Mouse (Mus musculus) urinary bladder, adult 2 months (tissue): Measurements from ENCODE around the gene Plekha5. TPM values are rescaled to one million over a fixed set of nuclear protein-coding genes. Genes with fewer than 3 reads are reported as not detected.
"Not testable (repeated sequence)": the region's sequence is repeated elsewhere in the genome, so short reads cannot be mapped to it uniquely, and the experiment has no call there.

ENCODE experiments used
- DNase-seq: peaks from one replicate; pipeline ENCODE4 v3.0.0; 2022; ENCODE audit warnings: low spot score
- polyA plus RNA-seq: library from polyadenylated mRNA; depleted of rRNA; stranded (reverse); fragments of >200 nt; gene quantifications from 2 replicates; pipeline ENCODE4 v1.2.3, GENCODE M21; 2012

Gene Plekha5
- polyA plus RNA-seq, 1 experiment, result 77.0 TPM

DNA sequence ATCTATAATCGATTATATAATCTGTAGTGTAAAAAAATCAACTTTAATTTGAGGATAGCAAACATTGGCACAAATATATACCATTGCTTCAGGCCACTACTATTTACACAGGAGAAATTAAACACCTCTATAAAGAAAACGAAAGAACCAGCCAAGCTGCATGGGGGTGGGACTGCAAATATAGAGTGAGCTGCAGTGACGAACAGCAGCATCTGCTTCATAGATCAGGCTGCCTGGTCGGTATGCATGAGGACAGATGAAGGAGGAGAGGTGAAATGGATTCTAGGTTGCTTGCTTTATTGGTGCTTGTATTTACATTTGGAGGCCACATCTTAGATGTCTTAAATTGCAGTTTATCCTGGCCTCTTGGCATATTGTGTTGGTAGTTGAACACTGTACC, 66.4 kb downstream of the Plekha5 start:
- DNase-seq, result no peak

DNA sequence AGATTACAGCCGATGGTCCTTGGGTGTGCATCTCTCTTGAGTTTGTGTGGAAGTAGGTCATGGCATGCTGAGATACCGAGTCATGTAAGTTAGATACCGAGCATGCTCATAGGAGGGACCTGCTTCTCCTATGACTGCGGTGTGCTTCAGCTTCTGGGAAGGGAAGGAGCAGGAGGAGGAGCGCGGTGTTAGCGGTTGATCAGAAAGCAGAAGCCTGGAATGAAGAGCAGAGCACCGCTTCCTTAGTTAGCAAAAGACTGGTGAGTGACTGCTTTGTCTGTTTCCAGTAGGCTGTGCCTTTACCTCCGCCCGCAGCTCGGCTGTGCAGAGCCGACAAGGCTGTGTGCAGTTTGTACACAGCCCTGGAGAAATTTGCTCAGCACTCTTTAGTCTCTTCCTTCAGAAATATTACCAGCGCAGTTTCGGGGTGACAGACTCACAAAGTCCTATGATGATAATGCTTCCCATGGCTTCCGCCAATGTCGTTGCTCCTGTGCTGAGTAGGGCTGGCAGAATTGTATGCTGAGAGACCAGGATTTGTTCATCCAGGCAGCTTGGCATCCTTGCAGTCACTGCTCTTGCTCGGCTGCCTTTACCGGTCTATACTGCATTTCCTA, 67.2 kb downstream of the Plekha5 start:
- no peak for DNase-seq

DNA sequence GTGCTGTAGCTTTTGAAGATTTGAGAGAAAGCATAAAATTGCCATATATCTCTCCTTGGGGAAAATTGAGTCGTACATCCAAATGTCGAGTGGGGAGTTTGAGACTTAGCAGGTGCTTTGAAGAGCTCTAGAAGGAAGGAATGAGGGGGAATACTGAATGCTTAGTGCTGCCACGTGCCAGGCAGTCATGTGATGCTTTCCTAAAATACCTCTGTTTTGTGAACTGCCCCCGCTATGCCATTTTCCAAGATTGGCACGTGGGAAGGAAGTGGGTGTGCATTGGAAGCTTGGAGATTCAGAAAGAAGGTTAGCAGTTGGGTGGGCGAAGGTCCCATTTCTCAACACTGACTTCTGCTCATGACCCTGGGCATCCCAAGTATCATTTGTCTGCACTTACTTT, 68.2 kb downstream of the Plekha5 start:
- no peak for DNase-seq

DNA sequence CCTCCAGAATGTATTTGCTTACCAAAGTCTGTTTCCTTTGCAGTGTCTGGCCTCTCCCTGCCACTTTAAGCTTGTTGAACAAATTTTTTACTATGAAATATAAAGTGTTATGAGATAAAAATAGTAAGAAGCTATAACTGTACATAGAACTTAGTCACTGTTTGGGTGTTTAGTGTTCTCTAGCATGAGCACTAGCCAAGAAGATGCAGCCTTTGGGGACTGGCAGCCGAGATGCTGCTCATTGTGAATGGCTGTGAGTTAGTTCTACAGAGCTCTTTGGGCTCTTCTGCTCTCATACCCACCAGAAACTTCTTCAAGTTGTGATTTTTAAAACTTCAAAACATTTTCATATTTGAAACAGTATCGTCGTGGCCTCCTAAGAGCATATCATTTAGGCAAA, 74.2 kb downstream of the Plekha5 start:
- DNase-seq, result no peak

DNA sequence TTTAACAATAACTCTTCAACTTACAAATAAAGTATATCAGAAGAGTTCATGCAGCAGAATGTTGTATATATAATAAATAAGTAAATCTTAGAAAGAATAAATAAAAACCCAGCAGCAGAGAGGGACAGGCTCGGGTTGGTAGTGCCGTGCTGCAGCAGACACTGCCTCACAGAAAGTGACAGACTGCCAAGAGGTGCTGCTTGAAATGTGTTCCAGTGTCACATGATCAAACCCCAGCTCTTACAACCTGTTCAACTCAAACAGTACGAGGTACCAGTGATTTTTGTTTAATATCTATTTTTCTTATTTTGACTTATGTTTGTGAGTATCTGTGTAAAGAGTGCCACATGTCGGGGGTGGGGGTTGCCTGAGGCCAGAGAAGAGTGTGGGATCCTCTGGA, 75.1 kb downstream of the Plekha5 start:
- DNase-seq, result no peak

DNA sequence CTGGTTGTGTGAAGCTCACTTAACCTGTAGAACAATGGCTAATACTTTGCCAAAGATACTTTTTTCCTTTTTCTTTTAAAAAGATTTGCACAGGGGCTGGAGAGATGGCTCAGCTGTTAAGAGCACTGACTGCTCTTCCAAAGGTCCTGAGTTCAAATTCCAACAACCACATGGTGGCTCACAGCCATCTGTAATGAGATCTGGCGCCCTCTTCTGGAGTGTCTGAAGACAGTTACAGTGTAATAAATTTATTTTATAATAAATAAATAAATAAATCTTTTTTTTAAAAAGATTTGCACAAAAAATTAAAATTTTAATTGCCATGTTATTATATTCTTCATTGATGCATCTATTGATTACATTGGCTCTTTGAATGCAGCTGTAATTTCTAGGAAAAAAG, 77.0 kb downstream of the Plekha5 start:
- DNase-seq, result not testable (repeated sequence)

DNA sequence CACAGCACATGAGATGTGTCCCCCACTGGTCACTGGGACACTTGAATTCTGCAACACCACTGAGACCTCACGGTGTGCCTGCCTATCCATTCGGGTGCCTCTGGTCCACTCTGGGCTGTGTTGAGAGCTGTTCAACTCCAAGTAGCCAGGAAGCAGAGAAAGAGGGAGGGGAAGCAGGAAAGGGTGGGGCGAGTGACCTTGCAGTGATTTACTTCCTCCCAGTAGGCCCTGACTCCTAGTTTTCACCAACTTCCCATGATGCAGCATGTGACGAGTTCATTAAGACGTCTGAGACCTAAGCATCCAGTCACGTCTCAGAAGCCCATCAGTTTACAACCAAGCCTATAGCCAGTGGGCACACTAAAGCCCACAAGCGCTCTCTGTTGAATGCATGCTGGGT, 78.0 kb downstream of the Plekha5 start:
- no peak for DNase-seq

DNA sequence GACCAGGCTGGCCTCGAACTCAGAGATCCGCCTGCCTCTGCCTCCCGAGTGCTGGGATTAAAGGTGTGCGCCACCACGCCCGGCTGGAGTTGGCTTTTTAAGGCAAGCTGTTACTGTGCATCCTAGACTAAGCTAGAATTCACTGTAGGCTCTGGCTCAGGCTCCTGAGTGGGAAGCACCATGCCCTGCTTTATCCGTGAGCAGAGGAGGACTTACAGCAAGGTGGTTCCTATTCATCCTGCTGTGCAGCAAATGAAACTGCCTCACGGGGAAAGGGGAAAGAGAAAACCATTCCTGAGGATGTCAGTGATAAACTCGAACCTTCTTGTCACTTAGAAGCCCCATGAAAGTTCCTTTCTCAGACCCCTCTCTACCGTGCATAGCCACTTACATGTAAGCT, 80.9 kb downstream of the Plekha5 start:
- no peak for DNase-seq

DNA sequence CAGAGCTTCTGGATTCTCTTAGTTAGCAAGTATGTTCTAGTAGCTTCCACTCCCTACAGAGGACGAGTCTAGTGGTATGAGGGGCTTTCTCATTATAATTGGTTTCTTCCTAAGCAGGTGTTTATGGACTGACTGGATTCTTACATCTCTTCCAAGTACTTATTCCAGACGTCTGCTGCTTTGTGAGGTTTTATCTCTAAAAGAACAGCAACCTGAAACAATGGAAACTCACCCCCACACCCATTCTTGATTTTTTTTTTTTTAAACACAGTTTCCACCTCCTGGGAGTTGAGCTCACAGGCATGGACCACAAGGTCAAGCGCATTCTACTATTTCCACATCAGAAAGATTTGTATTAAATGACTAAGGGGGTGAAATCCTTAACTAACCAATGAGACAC, 83.8 kb downstream of the Plekha5 start:
- no peak for DNase-seq

DNA sequence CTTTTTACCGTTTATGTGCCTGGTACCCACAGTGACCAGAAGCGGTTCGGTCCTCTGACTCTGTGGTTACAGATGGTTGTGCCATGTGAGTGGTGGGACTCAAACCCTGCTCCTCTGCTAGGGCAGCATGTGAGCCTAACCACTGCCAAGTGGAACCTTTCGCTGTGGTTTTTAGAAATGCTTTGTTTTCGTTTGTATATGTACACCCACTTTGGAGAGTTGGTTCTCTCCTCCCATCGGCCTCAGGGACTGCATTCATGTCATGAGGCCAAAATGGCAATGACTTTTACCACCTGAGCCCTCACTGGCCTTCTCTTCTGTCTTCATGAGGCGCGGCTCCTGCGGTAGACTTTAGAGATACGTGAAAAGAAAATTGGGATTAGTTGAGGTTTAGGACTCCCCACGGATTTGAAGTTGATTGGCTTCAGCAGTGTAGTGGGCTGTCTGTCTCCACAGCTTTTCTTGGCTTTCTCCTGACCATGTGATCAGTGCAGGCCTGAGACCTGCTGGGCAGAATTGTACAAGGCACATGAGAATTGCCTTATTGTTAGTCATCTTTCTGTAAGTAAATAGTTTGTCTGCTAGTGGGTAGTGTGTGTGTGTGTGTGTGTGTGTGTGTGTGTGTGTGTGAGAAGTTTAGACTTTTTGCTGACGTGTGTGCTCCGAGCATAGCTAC, 84.8 kb downstream of the Plekha5 start:
- no peak for DNase-seq

DNA sequence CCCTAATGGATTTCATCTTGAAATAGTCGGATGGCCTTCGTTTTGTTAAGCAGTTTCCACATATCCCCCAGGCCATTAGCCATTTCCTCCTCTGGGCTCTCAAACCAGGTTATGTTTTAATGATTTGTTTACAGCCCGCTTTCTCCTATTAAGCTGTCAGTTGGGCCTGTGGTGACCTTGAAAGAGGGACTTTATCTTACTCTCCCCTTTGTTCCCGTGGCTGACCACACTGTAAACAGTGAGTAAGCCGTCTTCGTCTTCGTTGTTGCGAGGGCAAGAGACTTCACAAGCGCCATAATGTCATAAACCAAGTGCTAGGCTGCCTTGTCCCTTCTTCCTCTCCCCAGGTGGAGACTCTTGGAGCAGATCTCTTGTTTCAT, 85.3 kb downstream of the Plekha5 start:
- no peak for DNase-seq

DNA sequence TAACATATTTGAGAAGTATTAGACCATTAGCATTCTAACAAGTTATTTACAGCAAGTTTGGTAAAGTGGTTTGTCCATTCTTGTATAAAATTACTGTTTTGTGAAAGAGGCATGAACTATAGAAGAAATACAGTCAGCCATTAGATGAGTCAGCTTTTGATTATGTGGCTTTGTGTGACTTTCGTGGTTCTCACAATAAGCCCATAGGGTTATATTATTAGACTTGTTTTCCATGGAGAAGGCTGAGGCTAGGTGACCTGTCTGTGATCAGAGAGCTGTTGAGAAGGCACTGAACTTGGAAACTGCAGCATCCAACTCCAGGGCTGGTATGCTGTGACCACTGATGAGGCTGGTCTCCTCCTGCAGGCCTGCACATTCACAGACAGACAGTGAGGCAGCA, 88.2 kb downstream of the Plekha5 start:
- no peak for DNase-seq

DNA sequence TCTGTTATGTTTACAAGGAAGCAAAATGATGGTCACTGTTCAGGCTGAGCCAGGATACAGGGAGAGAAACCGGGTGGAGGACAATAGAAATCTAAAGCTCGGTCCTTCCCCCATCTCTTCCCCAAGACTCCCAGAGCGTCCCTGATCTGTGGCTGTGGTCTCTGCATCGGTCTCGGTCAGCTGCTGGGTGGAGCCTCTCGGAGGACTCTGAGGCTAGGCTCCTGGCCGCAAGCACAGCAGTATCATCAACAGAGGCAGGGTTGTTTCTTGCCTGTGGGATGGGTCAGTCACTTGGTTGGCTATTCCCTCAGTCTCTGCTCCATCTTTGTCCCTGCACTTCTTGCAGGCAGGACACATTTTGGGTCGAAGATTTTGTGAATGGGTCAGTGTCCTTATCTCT, 88.6 kb downstream of the Plekha5 start:
- no peak for DNase-seq

DNA sequence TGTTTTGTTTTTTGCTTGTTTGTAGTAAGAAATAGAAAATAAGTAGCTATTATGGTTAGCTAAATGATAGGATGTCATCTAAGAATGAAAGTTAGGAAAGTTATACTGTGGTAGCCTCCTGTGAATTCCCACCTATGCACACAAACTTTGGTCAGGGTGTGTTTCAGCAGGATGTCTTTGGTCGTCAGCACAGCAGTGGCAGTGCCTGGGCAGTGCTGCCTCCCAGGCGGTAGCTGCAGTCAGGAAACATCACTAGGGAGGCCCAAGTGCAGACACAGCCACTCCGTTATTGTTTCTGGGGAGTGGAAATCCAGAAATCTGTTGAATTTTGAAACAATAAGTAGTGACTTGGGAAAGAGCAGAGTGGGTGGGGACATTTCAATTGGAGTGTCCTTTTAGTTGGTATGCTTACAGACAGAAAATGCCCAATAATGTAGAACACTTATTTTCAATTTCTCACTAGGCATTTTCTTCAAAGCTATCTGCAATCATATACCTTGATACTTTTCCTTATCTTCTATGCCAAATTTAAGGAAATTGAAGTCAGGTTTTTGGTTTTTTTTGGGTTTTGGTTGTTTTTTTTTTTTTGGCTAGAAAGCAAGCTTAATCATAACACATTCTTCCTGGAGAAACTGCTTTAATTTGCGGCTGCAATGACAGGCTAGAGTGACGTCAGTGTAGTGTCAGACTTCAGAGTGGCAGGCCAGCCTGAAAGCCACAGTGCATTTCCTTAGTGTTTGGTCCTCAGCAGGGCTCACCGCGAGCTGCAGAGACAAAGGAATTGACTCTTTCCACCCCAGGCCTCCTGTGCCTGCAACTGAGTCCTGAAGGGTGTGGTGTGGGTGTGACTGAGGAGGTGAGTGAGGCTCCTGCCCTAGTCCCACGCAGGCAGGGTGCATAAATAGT, 90.6 kb downstream of the Plekha5 start:
- no peak for DNase-seq

DNA sequence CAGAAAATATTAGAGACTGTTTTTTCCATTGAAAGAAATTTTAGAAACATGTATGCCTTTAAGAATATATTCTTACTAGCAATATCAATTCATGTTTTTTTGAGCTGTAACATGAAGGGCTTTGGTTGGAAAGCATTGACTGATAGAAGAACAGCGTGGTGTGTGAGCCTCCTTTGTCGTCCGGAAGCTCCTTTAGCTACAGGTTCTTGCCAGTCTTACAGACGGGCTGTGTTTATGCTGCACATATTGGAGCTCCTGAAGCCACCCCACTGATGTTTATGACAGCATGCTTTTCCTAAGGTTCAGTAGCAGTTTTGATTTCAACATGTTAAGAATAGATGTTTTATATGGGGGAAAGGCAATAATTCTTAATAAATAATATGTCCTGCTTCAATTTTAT, 91.7 kb downstream of the Plekha5 start:
- DNase-seq, result no peak

DNA sequence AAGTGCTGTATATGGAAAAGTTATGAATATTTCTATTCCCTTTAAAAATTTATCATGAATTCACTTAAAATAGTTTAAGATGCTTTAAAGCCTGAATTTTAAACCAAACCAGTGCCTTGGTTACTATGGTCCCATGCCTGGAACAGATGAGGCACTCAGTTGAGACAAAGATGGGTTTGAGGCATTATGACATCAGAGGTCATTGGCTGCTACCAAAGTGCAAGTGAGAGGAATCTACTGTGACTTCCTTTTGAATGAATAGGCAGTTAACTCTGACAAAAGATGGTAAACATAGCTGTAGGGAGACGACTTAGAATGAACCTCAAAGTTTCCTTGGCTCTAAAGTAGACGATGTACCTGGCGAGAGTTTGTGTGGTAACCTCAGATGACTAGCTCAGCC, 92.3 kb downstream of the Plekha5 start:
- DNase-seq, result no peak

DNA sequence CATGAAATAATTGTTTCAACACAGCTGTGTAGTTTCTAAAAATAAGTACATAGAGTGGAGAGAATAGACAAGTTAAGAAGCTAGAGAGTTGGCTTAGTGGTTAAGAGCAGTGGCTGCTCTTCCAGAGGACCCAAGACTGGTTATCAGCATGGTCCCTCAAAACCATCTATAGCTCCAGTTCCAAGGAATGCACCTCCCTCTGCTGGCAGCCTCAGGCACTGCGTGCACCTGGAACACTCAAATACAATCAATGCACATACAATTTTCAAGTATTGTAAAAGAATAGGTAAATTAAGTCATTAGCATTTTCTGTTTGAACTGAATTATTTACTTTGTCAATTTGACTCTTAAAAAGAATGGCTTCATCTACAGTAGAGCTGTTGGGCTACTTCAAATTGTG, 93.3 kb downstream of the Plekha5 start:
- no peak for DNase-seq

DNA sequence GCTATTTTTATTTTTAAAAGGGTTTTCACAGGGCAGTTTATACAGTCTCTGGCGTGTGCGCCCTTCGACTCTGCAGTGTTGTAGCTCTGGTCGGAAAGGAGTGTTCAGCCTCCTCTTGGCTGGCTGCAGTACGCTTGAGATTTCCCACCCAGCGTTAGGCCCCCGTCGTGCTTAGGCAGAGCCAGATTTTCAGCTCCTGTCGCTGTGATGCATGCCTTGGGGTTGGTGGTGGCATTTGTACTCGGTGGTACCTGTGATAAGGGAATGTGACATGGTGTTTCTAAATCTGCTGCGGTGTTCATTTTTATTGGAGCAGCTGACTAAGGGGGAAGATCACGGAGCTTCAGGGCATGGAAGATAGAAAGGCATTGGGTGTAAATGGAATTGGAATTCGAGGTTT, 95.2 kb downstream of the Plekha5 start:
- no peak for DNase-seq

DNA sequence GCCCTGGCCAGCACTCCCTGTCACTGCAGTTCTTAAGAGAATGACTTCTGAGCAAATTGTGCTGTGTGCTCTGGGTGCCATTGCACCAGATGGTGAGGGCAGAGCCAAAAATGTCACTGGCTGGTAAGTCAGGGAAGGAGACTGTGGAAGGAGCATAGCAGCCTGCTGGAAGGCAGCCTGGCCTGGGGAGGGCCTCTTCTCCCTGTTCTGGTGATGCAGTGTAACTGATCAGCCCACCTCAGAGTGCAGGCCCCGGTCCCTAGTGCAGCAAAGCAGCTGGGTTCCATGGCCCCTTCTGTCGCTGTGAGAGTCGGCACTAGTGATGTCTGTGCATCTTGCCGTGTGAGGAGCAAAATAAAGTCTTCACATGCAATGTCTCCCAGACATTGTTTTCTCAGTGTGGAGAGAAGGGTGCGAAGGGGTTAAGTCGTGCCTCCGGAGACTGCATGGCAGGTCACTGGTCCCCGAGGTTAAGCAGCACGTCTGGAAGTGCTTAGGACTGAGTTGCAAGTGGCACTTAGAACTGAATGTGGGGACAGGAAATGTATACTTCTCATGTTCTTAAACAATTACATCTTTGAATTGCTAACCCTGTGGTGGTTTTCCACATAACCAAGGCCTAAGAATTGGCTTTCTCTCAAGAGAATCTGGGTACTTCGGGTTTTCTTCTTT, 95.8 kb downstream of the Plekha5 start:
- DNase-seq, result no peak

DNA sequence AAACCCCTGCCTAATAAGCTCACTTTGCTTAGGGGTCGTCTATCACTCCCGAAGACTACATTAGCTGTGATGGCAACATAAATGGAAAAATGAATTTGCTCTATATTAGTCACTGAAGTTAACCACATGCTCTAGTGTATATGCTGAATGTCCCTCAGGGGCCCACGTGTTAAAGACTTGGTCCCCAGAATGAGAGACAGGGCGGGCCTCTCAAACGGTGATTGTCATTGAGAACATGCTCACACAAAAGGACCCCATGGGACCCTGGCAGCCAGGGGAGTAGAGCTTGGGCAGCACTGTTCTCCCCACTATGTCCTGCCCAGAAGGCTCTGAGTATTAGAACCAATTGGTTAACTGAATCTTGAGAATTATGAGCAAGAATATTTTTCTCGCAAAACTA, 97.1 kb downstream of the Plekha5 start:
- no peak for DNase-seq

DNA sequence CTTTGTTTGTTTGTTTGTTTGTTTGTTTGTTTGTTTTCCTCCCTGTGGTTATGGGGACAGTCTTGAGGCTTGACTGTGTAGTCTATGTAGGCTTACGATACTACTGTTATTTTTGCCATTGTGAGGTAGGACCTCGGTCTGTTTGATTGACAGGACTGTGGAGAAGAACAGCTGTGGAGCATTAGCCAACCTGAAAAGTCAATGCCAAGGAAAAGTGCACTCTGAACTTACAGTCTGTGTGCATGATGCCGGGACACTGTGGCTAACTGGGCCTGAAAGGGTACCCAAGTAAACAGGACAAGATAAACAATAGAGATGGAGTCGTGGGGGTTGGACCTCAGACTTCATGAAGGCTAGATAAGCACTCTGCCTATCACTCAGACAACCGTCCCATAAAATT, 98.0 kb downstream of the Plekha5 start:
- DNase-seq, result no peak

DNA sequence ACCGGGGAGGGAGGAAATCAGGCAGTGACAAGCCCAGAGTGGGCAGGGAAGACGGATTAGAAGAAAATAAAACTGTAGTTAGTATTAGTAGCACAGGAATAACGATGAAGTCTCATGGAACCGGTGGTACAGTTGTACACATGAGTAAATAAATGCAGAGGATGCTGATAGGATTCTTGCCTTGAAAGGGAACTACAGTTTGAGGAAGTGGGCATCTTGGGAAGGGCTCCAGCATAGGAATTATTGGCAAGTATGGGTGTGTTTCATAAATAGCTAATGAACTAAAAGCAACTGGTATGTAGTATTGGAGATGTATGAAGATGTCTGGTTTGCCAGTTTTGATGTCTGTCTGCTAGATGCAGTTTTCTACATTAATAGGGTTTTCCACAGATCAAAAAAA, 99.7 kb downstream of the Plekha5 start:
- no peak for DNase-seq

DNA sequence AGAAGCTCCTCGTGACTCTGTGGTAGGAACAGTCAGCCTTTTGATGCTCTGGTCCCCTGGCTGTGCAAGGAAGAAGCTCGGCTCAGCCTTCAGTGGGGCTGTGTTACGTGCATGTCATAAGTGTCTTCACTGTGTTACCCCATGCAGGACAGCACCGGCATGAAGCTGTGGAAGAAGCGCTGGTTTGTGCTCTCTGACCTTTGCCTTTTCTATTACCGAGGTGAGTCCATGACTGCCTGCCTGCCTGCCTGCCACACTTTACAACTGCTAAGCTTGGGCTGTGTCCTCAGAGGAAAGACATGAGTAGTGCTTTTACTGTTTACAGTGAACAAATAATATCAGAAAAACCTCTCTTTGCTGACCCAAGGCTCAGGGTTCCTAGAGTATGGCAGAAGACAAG, 104.6 kb downstream of the Plekha5 start:
- no peak for DNase-seq
